Mouse (Mus musculus) ES-Bruce4 (cell line): ENCODE data around the gene Tatdn2.

Source experiments
- CTCF ChIP-seq: IDR thresholded peaks from one replicate; pipeline ENCODE4 v1.8.1; 2011; ENCODE audit warnings: low read depth, low read length
- EP300 ChIP-seq: IDR thresholded peaks from 2 replicates; pipeline ENCODE4 v1.6.1; 2011; ENCODE audit warnings: low read depth, low read length; ENCODE audit not compliant: insufficient read depth
- POLR2A ChIP-seq: IDR thresholded peaks from one replicate; pipeline ENCODE4 v1.8.1; 2011; ENCODE audit warnings: low read length; ENCODE audit not compliant: insufficient read depth

DNA sequence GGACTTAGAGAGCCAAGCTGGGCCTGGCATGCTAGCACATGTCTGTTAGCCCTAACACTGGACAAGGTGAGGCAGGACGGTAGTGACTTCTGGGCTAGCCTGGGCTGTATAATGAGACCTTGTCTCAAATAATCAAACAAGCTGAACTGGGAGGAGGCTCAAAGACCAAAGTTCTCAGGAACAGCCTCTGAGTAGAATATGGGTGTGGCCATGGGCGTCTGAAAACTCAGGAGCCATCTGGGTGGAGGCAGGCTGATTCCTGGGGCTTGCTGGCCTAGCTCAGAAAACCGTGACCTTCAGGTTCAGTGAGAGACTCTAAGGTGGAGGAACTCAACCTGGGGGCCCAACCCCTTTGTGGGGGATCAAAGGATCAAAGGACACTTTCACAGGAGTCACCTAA lies 45.2 kb upstream of the Tatdn2 start:
- TF ChIP-seq CTCF: no peak
- TF ChIP-seq POLR2A: no peak
- no peak for TF ChIP-seq EP300
